Mouse (Mus musculus): ENCODE results near the gene Phldb1.

The Phldb1 gene

DNA sequence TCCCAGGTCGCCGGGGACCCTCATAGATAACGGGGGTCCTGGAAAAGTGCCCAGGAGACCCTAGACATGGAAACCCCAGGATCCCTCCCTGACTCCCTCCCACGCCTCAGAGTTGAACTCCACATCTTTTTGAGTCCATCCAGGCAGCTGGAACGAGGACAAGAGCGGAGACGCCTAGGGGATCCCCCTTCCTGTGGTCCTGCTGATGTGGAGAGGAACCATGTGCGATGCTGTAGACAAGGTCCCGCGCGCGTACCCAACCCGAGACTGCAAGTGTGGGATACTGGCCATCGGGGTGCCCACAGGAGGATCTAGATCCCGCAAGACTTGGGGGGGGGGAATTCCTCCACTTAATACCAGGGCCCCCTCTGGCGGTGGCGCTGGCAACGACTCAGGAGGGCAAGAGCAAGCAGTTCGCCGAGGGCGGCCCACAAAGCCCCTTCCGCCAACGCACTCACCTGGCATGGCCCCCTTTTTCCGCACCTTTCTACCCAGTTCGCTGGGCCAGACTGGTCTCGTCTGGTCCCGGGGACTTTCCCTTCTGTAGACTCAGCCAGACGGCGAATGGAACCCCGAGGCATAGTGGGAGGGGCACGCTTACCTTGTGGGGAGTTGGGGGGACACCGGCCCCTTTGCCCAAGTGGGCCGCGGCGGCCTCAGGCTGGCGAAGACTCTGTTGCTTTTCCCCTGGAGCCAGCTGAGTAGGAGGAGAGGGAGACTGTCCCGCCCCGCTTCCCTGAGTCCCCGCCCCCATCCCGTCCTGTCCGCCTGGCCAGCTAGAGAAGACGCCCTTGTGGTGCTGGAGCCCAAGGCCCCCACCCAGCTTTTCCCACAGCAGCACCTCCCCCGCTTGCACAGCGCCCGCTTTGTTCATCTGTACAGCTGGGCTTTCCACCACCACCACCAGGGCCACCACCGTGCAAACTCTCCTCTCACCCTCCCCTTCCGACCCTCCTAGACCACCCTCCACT is at the start of gene Phldb1:
Gene Phldb1, minus strand, starts transcription at position 675 of the 971 bp plus-strand sequence.
- CTCF ChIA-PET = interaction anchor here (0.5 to 3.0 kb wide), 15 partner anchors 15 to 734 kb away, joined by 3 to 17 read pairs (median 3); partner anchors contain the start of gene Ccdc153 (in 1 of the 4)

GRCm38 (mm10) chr9:44772750-44773651 is 38.0 kb upstream of the Phldb1 start:
- POLR2A ChIA-PET = interaction anchor here in 3 of 4 experiments (0.6 to 2.5 kb wide), 27 partner anchors 8 to 615 kb away, joined by 3 to 13 read pairs (median 4); partner anchors contain the start of genes Atp5l (in 2 of the 3), Ube4a (in 2 of the 3), Ddx6 (in 1 of the 3) and Tmem25 (in 1 of the 3)
- CTCF ChIA-PET = interaction anchor here in 1 of 4 experiments (1.0 kb wide), 1 partner anchor 148 kb away, joined by 3 read pairs; no protein-coding TSS in a partner anchor

More for the DNA sequence above, at the start of gene Phldb1:
- POLR2A ChIA-PET = interaction anchor here (0.5 to 2.8 kb wide), 15 partner anchors 11 to 373 kb away, joined by 3 to 15 read pairs (median 4); partner anchors contain the start of genes Arcn1 (in 2 of the 4), Ift46 (in 2 of the 4) and Vps11 (in 1 of the 4)

DNA sequence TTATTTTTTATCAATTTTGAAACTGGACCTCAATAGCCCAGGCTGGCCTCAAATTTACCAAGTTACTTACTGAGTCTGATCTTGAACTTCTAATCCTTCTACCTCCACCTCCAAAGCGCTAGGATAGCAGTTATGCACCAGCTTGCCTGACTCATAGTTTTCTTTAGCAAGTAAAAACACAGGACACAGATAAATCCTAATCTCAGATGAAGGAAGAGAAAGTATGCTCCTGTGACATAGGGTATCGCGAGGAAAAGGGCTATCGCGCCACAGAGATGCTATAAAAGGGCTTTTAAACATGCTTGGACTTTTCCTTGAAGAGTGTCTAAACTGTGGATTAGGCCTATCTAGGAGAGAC is 37.4 kb upstream of the Phldb1 start:
- ChIA-PET POLR2A (interaction anchor here in 3 of 4 experiments (0.6 to 2.5 kb wide), 4 partner anchors 28 to 210 kb away, joined by 3 to 13 read pairs (median 7); partner anchors contain the start of genes Tmem25 (in 1 of the 3) and Ube4a (in 1 of the 3)), CTCF (no interaction called here)

GRCm38 (mm10) chr9:44771376-44771775 is 36.4 kb upstream of the Phldb1 start:
- ChIA-PET POLR2A (interaction anchor here in 1 of 4 experiments (0.6 kb wide), 1 partner anchor 106 kb away, joined by 3 read pairs; no protein-coding TSS in a partner anchor), CTCF (interaction anchor here in 1 of 4 experiments (0.6 kb wide), 1 partner anchor 677 kb away, joined by 3 read pairs; no protein-coding TSS in a partner anchor)

- ChIA-PET POLR2A (interaction anchor here (0.6 to 3.7 kb wide), 86 partner anchors 9 to 630 kb away, joined by 3 to 59 read pairs (median 4); partner anchors contain the start of genes H2afx (in 3 of the 4), Ube4a (in 3 of the 4), Atp5l (in 2 of the 4) and Ddx6 (in 2 of the 4)), CTCF (interaction anchor here in 3 of 4 experiments (0.6 to 2.2 kb wide), 7 partner anchors 19 to 448 kb away, joined by 3 to 6 read pairs (median 4); partner anchors contain the start of gene C2cd2l (in 1 of the 3))
Measured at GRCm38 (mm10) chr9:44768029-44768394, 33.0 kb upstream of the Phldb1 start.

DNA sequence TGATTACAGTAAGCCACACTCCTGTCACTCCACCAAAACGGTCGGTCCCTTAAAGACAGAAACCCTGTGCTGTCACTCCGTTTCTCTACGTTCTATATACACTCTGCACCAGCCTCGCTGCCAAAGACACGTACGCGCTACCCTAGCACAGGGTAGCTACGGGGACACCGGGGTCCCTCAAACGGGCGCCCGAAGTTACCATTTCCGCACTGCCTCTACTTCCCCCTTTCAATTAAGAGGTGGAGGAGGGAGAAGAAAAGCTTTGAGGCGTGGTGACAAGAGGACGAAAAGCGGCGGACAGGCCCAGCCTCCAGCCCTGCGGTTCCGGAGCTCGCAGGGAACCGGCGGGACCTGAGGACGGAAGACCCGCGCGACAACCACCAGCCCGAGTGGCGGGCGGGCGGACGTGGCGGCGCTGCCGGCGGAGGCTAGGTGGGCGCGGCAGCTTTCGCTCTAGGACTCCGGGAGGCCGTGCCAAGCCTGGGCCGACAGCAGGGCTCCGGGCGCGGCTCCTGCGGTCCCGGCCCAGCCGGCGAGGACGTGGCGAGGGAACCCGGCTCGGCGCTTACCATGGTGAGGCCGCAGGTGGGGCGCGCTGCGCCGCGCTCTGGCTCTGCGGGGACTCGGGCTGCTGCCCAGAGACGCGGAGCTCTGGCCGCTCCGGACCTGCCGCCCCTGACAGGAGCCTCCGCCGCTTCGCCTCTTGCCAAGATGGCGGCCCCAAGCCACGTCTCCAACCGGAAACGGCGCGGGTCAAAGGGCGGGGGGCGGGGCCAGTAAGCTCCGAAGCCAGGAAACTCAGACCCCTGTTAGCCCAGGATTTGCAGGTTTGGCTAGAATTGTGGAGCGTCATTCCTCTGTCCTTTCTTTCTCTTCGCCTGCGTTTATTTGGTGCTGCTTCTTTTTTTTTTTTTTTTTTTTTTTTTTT is 32.4 kb upstream of the Phldb1 start, which contains the start of the genes Arcn1 and Ift46:
Gene Arcn1, minus strand, starts transcription at position 745 of the 928 bp plus-strand sequence.
Gene Ift46, plus strand, starts transcription at position 808 of the 928 bp plus-strand sequence.
- ChIA-PET POLR2A (interaction anchor here (0.5 to 3.7 kb wide), 102 partner anchors 8 to 631 kb away, joined by 3 to 59 read pairs (median 4); partner anchors contain the start of genes Ube4a (in 4 of the 4), H2afx (in 3 of the 4), Atp5l (in 2 of the 4) and Ddx6 (in 2 of the 4)), CTCF (interaction anchor here in 3 of 4 experiments (0.6 to 2.2 kb wide), 10 partner anchors 19 to 447 kb away, joined by 3 to 6 read pairs (median 4); partner anchors contain the start of gene C2cd2l (in 1 of the 3))

DNA sequence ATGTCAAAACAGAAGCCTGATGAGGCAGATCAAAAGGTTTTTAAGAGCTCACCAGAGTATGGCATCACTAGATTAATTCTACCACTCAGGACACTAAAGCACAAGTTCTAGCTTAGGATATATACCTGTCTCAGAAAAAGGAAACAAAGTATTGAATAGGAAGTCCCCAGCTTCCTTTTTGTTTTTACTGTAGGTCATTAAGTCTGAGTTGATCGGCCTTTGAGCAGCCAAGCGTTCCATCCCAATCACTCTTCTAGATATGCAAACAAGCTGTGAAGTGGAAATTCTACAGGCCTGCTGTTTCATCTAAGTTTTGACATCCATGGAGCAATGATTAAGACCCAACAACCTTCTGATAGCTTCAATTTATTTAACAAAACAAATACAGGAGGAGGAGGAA is 25.9 kb upstream of the Phldb1 start:
- POLR2A ChIA-PET = interaction anchor here in 3 of 4 experiments (0.7 to 1.9 kb wide), 14 partner anchors 9 to 282 kb away, joined by 3 to 9 read pairs (median 4); no protein-coding TSS in a partner anchor
- CTCF ChIA-PET = interaction anchor here in 2 of 4 experiments (0.8 kb wide), 2 partner anchors 53 to 75 kb away, joined by 3 read pairs; no protein-coding TSS in a partner anchor

- CTCF ChIA-PET = interaction anchor here in 2 of 4 experiments (0.7 to 3.6 kb wide), 7 partner anchors 10 to 116 kb away, joined by 3 to 18 read pairs (median 4); partner anchors contain the start of genes Arcn1 (in 1 of the 2) and Ift46 (in 1 of the 2)
- POLR2A ChIA-PET = interaction anchor here (0.7 to 1.9 kb wide), 9 partner anchors 13 to 212 kb away, joined by 3 to 6 read pairs (median 3); partner anchors contain the start of genes Arcn1 (in 1 of the 4), Ift46 (in 1 of the 4) and Phldb1 (in 1 of the 4)
Measured at GRCm38 (mm10) chr9:44748473-44748872, 13.5 kb upstream of the Phldb1 start.

DNA sequence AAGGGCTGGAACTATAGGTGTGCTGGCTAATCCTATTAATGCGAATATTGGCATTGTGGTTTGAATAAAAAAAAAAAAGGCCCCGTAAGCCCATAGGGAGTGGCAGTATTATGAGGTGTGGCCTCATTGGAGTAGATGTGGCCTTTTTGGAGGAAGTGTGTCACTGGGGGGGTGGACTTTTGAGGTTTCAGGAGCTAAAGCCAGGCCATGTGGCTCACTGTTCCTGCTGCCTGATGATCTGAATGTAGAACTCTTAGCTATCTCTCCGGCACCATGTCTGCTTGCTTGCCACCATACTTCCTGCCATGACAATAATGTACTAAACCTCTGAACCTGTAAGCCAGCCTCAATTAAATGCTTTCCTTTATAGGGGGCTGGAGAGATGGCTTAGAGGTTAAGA is 12.3 kb upstream of the Phldb1 start:
- ChIA-PET CTCF (interaction anchor here in 2 of 4 experiments (1.5 to 3.6 kb wide), 2 partner anchors 91 to 95 kb away, joined by 4 to 18 read pairs; no protein-coding TSS in a partner anchor), POLR2A (interaction anchor here in 3 of 4 experiments (0.7 to 1.5 kb wide), 5 partner anchors 10 to 63 kb away, joined by 3 to 7 read pairs (median 4); partner anchors contain the start of genes Arcn1 (in 2 of the 3) and Ift46 (in 2 of the 3))

DNA sequence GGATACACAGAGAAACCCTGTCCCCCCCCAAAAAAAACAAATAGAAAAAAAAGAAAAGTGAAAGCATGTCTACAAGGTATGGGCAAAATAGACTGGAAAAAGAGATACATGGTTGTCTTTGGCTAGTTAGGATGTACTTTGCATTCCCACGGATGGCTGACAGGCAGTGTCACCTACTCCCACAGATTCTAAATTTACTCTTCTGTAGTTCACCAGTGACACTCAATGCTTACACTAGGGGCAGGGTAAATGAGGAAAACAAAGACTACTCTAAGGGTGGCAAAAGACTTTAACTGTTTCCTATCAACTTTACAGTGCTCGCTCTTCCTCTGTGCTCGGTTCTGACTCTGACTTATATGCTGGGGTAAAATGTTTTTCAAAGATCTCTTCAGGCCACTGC is 11.7 kb upstream of the Phldb1 start:
- ChIA-PET CTCF (no interaction called here), POLR2A (interaction anchor here in 2 of 4 experiments (1.2 to 1.5 kb wide), 2 partner anchors 11 to 21 kb away, joined by 4 read pairs; partner anchors contain the start of genes Arcn1 (in 1 of the 2) and Ift46 (in 1 of the 2))

- ChIA-PET POLR2A (interaction anchor here in 1 of 4 experiments (1.1 kb wide), 1 partner anchor 14 kb away, joined by 3 read pairs; no protein-coding TSS in a partner anchor), CTCF (no interaction called here)
Measured at GRCm38 (mm10) chr9:44745371-44745770, 10.4 kb upstream of the Phldb1 start.

GRCm38 (mm10) chr9:44740663-44741192 is 5.7 kb upstream of the Phldb1 start:
- ChIA-PET CTCF (no interaction called here), POLR2A (interaction anchor here in 1 of 4 experiments (1.0 kb wide), 1 partner anchor 12 kb away, joined by 3 read pairs; no protein-coding TSS in a partner anchor)

GRCm38 (mm10) chr9:44737240-44737949 is 2.4 kb upstream of the Phldb1 start:
- ChIA-PET CTCF (interaction anchor here in 3 of 4 experiments (0.8 to 2.4 kb wide), 7 partner anchors 22 to 165 kb away, joined by 3 to 8 read pairs (median 4); no protein-coding TSS in a partner anchor), POLR2A (interaction anchor here in 2 of 4 experiments (0.9 to 1.8 kb wide), 3 partner anchors 30 to 40 kb away, joined by 3 to 6 read pairs (median 4); partner anchors contain the start of genes Arcn1 (in 2 of the 2) and Ift46 (in 2 of the 2))

GRCm38 (mm10) chr9:44736301-44736700 is 1.3 kb upstream of the Phldb1 start:
- CTCF ChIA-PET = interaction anchor here in 3 of 4 experiments (0.7 to 3.0 kb wide), 6 partner anchors 51 to 234 kb away, joined by 3 to 17 read pairs (median 4); no protein-coding TSS in a partner anchor
- POLR2A ChIA-PET = interaction anchor here in 2 of 4 experiments (0.7 to 1.7 kb wide), 3 partner anchors 31 to 147 kb away, joined by 3 to 6 read pairs (median 3); partner anchors contain the start of genes Arcn1 (in 1 of the 2) and Ift46 (in 1 of the 2)

Measured in embryonic stem cell, embryonic (primary cell).